Mouse (Mus musculus): ENCODE results near the gene Slx1b. TPM values are rescaled to one million over a fixed set of nuclear protein-coding genes. Genes with fewer than 3 reads are reported as not detected.

The Slx1b gene
- polyA plus RNA-seq, 1 experiment from 2014 or later, result 10.3 TPM

DNA sequence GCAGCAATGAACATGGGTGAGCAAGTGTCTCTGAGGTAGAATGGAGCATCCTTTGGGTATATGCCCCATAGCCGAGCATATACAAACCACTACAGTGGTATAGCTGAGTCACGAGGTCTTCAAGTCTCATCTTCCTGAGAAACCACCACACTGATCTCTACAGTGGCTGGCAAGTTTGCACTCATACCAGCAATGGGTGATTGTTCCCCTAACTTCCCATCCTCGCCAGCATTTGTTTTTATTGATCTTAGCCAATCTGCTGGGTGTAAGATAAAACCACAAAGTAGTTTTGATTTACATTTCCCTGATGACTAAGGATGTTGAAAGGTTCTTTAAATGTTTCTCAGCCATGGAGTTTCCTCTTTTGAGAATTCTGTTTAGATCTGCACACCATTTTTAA, 29.5 kb upstream of the Slx1b start:
- DNase-seq (ENCODE audit: low spot score, missing footprints), result no peak
- ATAC-seq (ENCODE audit: low FRiP score), result no peak
- H3K27ac ChIP-seq (ENCODE audit: low read depth, low read length), result no peak overlapping the region
- H3K36me3 ChIP-seq (ENCODE audit: control insufficient read depth, insufficient read depth, low read length), result no peaks in the 10 kb centered on the region
- H3K27me3 ChIP-seq (ENCODE audit: control insufficient read depth, insufficient read depth, low read length), result no peaks in the 10 kb centered on the region
- no peaks in the 10 kb centered on the region for H3K4me1 ChIP-seq (ENCODE audit: control insufficient read depth, insufficient read depth, low read length)
- no peak overlapping the region for H3K4me2 ChIP-seq
- H3K9ac ChIP-seq (ENCODE audit: low read length), result no peak overlapping the region
- WGBS, result 79% methylated on average over 3 of the region's 3 CpGs
- no peaks in the 10 kb centered on the region for H3K9me3 ChIP-seq (ENCODE audit: control insufficient read depth, low read length)
- H3K4me3 ChIP-seq (ENCODE audit: low read depth, low read length), result no peak overlapping the region

DNA sequence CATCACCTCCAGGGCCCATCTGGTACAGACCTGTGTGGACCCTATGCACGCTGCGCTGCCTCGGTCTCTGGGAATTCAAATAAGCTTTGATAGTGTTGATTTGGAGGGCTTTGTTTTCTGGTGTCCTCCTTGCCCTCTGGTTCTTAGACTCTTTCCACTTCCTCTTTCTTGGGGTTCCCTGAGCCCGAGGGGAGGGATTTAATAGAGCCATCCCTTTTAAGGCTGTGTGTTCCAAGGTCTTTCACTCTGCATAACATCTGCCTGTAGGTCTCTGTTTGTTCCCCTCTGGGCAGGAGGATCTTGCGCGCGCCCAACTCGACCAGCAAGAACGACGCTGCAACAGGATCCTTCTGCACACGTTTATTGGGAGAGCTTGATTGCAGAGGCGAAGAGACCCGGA, 26.1 kb upstream of the Slx1b start:
- WGBS, result 92% methylated on average over 13 of the region's 13 CpGs
- no peaks in the 10 kb centered on the region for H3K27me3 ChIP-seq (ENCODE audit: control insufficient read depth, insufficient read depth, low read length)

GRCm38 (mm10) chr7:126718787-126719337, 23.3 kb upstream of the Slx1b start:
- H3K4me1 ChIP-seq (ENCODE audit: control insufficient read depth, insufficient read depth, low read length), result no peaks in the 10 kb centered on the region
- ATAC-seq (ENCODE audit: low FRiP score) (no peak), DNase-seq (ENCODE audit: low spot score, missing footprints) (no peak)
- no peak overlapping the region for H3K4me2 ChIP-seq
- H3K9me3 ChIP-seq (ENCODE audit: control insufficient read depth, low read length), result no peaks in the 10 kb centered on the region
- no peaks in the 10 kb centered on the region for H3K27me3 ChIP-seq (ENCODE audit: control insufficient read depth, insufficient read depth, low read length)
- H3K9ac ChIP-seq (ENCODE audit: low read length), result no peak overlapping the region
- no peak overlapping the region for H3K4me3 ChIP-seq (ENCODE audit: low read depth, low read length)
- H3K27ac ChIP-seq (ENCODE audit: low read depth, low read length), result no peak overlapping the region
- WGBS, result 94% methylated on average over 5 of the region's 5 CpGs
- no peaks in the 10 kb centered on the region for H3K36me3 ChIP-seq (ENCODE audit: control insufficient read depth, insufficient read depth, low read length)

More for the DNA sequence above, 26.1 kb upstream of the Slx1b start:
- Histone ChIP-seq H3K4me2 (no peak overlapping the region), H3K4me3 (ENCODE audit: low read depth, low read length) (no peak overlapping the region), H3K36me3 (ENCODE audit: control insufficient read depth, insufficient read depth, low read length) (no peaks in the 10 kb centered on the region), H3K4me1 (ENCODE audit: control insufficient read depth, insufficient read depth, low read length) (no peaks in the 10 kb centered on the region), H3K9me3 (ENCODE audit: control insufficient read depth, low read length) (no peaks in the 10 kb centered on the region), H3K27ac (ENCODE audit: low read depth, low read length) (no peak overlapping the region), H3K9ac (ENCODE audit: low read length) (no peak overlapping the region)
- no peak for ATAC-seq (ENCODE audit: low FRiP score)
- DNase-seq (ENCODE audit: low spot score, missing footprints), result no peak

- ATAC-seq (ENCODE audit: low FRiP score) (no peak), DNase-seq (ENCODE audit: low spot score, missing footprints) (no peak)
- Histone ChIP-seq H3K27ac (ENCODE audit: low read depth, low read length) (no peak overlapping the region), H3K4me2 (no peak overlapping the region), H3K27me3 (ENCODE audit: control insufficient read depth, insufficient read depth, low read length) (no peaks in the 10 kb centered on the region), H3K9ac (ENCODE audit: low read length) (no peak overlapping the region), H3K36me3 (ENCODE audit: control insufficient read depth, insufficient read depth, low read length) (no peaks in the 10 kb centered on the region), H3K4me1 (ENCODE audit: control insufficient read depth, insufficient read depth, low read length) (no peaks in the 10 kb centered on the region), H3K9me3 (ENCODE audit: control insufficient read depth, low read length) (no peaks in the 10 kb centered on the region), H3K4me3 (ENCODE audit: low read depth, low read length) (no peak overlapping the region)
- WGBS, result 88% methylated on average over 3 of the region's 3 CpGs
Observed at GRCm38 (mm10) chr7:126717566-126717965, 22.0 kb upstream of the Slx1b start.

DNA sequence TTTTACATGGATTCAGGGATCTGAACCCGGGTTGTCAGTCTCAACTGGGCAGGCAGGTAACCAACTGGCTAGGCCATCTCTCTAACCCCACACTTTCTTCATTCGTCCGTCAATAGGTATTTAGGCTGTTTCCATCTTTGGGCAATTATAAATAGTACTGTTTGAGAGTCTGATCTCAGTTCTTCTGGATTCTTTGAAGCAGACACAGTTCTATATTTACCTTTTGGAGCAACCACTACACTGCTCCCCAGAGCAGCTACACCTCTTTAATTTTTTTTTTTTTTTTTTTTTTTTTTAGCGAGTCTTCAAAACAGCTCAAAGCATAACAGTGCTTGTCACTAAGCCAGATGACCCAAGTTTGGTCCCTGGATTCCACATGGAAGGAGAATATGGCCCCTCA, 20.1 kb upstream of the Slx1b start:
- no peaks in the 10 kb centered on the region for H3K4me1 ChIP-seq (ENCODE audit: control insufficient read depth, insufficient read depth, low read length)
- WGBS, result 85% methylated on average over 4 of the region's 4 CpGs
- H3K27me3 ChIP-seq (ENCODE audit: control insufficient read depth, insufficient read depth, low read length), result no peaks in the 10 kb centered on the region
- no peak for DNase-seq (ENCODE audit: low spot score, missing footprints)
- no peak for ATAC-seq (ENCODE audit: low FRiP score)
- H3K9ac ChIP-seq (ENCODE audit: low read length), result no peak overlapping the region
- no peak overlapping the region for H3K4me2 ChIP-seq
- H3K27ac ChIP-seq (ENCODE audit: low read depth, low read length), result no peak overlapping the region
- no peak overlapping the region for H3K4me3 ChIP-seq (ENCODE audit: low read depth, low read length)
- no peaks in the 10 kb centered on the region for H3K9me3 ChIP-seq (ENCODE audit: control insufficient read depth, low read length)
- H3K36me3 ChIP-seq (ENCODE audit: control insufficient read depth, insufficient read depth, low read length), result no peaks in the 10 kb centered on the region

GRCm38 (mm10) chr7:126711910-126712309, 16.3 kb upstream of the Slx1b start:
- Histone ChIP-seq H3K4me1 (ENCODE audit: control insufficient read depth, insufficient read depth, low read length) (no peaks in the 10 kb centered on the region), H3K4me3 (ENCODE audit: low read depth, low read length) (no peak overlapping the region), H3K27me3 (ENCODE audit: control insufficient read depth, insufficient read depth, low read length) (no peaks in the 10 kb centered on the region), H3K9ac (ENCODE audit: low read length) (no peak overlapping the region), H3K36me3 (ENCODE audit: control insufficient read depth, insufficient read depth, low read length) (no peaks in the 10 kb centered on the region), H3K27ac (ENCODE audit: low read depth, low read length) (no peak overlapping the region), H3K4me2 (no peak overlapping the region), H3K9me3 (ENCODE audit: control insufficient read depth, low read length) (no peaks in the 10 kb centered on the region)
- DNase-seq (ENCODE audit: low spot score, missing footprints) (no peak), ATAC-seq (ENCODE audit: low FRiP score) (no peak)
- WGBS, result 78% methylated on average over 3 of the region's 3 CpGs

GRCm38 (mm10) chr7:126710266-126710665, 14.7 kb upstream of the Slx1b start:
- H3K4me1 ChIP-seq (ENCODE audit: control insufficient read depth, insufficient read depth, low read length), result 0 out of 2 replicates have a peak, but pooled peaks cover 1% of the 10 kb centered on the region
- peaks cover under 1% of the 10 kb centered on the region; the same call in 1 of the 2 replicates for H3K27me3 ChIP-seq (ENCODE audit: control insufficient read depth, insufficient read depth, low read length)
- DNase-seq (ENCODE audit: low spot score, missing footprints) (no peak), ATAC-seq (ENCODE audit: low FRiP score) (no peak)
- no peaks in the 10 kb centered on the region for H3K9me3 ChIP-seq (ENCODE audit: control insufficient read depth, low read length)
- H3K4me2 ChIP-seq, result no peak overlapping the region
- WGBS, result 86% methylated on average over 4 of the region's 4 CpGs
- H3K4me3 ChIP-seq (ENCODE audit: low read depth, low read length), result no peak overlapping the region
- no peaks in the 10 kb centered on the region for H3K36me3 ChIP-seq (ENCODE audit: control insufficient read depth, insufficient read depth, low read length)
- no peak overlapping the region for H3K27ac ChIP-seq (ENCODE audit: low read depth, low read length)
- no peak overlapping the region for H3K9ac ChIP-seq (ENCODE audit: low read length)

DNA sequence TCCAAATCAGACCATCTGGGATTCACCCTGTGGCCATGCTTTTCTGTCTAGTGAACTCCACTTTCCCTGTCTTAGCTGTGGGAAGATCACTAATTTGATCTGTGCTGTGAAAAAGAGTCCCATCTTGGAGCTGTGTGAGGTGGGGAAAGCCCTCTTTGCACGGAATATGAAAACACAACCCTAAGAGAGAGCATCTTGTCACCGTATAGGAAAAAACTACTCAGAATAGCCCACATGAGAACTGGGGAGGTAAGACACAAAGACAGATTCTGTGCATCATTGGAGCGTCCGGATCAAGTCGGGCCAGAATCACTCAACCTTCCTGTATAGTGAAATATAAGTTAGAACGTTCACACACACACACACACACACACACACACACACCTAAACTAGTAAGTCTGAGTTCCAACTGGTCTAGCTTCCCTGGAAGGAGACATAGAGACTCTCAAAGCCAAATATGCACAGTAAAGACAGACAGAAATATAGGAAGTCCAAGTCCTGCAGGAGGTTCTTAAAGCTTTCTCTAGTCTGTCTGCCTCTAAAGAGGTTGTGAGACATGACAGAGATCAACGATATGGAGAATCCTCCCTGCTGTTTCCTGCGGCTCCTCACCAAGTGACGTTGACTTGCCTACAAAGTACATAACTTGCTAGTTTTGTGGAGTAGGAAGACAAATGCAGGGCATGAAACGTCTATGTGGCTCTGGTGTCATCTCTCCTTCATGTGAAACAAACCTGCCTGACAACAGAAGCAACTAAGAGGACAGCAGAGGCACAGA, 12.8 kb upstream of the Slx1b start:
- no peaks in the 10 kb centered on the region for H3K9me3 ChIP-seq (ENCODE audit: control insufficient read depth, low read length)
- 0 out of 2 replicates have a peak, but pooled peaks cover 5% of the 10 kb centered on the region for H3K4me1 ChIP-seq (ENCODE audit: control insufficient read depth, insufficient read depth, low read length)
- H3K36me3 ChIP-seq (ENCODE audit: control insufficient read depth, insufficient read depth, low read length), result no peaks in the 10 kb centered on the region
- 81% methylated on average over 10 of the region's 10 CpGs for WGBS
- DNase-seq (ENCODE audit: low spot score, missing footprints), result no peak
- no peak overlapping the region for H3K27ac ChIP-seq (ENCODE audit: low read depth, low read length)
- no peak overlapping the region for H3K4me3 ChIP-seq (ENCODE audit: low read depth, low read length)
- no peak for ATAC-seq (ENCODE audit: low FRiP score)
- no peak overlapping the region for H3K9ac ChIP-seq (ENCODE audit: low read length)
- peaks cover 6% of the 10 kb centered on the region; the same call in 1 of the 2 replicates for H3K27me3 ChIP-seq (ENCODE audit: control insufficient read depth, insufficient read depth, low read length)
- H3K4me2 ChIP-seq, result no peak overlapping the region

DNA sequence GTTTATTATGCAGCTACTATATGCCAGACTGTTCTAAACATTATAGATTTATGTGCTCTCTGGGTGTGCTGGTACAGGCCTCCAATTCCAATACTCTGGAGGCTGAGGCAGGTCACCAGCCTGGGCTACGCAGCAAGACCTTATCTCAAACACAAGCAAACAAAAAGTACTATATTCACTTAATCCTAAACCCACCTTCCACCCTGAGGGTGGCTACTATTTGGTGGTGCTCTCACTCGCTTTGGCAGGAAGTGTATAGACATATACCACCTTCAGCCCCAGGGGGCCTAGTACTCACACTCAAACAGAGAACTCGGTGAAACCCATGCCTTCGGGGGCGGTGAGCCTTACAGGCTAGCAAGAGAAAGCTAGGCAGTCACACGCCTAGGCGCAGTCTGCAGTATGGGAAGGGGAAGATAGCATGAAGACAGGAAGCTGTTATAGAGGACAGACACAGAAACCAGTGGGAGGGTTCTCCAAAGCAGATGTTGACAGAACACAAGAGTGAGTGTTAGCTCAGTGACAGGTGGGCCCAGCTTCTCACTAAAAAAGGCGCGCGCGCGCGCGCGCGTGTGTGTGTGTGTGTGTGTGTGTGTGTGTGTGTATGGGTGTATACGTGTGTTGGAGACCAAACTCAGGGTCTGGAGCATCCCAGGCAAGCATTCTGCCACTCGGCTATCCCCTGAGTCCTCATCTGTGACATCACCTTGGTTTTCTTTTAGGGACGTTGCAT, 12.0 kb upstream of the Slx1b start, which contains the start of gene Coro1a:
Coro1a (minus strand) TSS at position 346 of the 733 bp plus-strand sequence.
- Histone ChIP-seq H3K27ac (ENCODE audit: low read depth, low read length) (no peak within 1 kb of the TSS), H3K4me2 (no peak within 1 kb of the TSS), H3K9ac (ENCODE audit: low read length) (no peak within 1 kb of the TSS), H3K4me3 (ENCODE audit: low read depth, low read length) (no peak within 1 kb of the TSS), H3K36me3 (ENCODE audit: control insufficient read depth, insufficient read depth, low read length) (no peaks in the 10 kb centered on the region), H3K27me3 (ENCODE audit: control insufficient read depth, insufficient read depth, low read length) (peaks cover 11% of the 10 kb centered on the region), H3K9me3 (ENCODE audit: control insufficient read depth, low read length) (no peaks in the 10 kb centered on the region), H3K4me1 (ENCODE audit: control insufficient read depth, insufficient read depth, low read length) (0 out of 2 replicates have a peak, but pooled peaks cover 6% of the 10 kb centered on the region)
- ATAC-seq (ENCODE audit: low FRiP score) (no peak), DNase-seq (ENCODE audit: low spot score, missing footprints) (no peak)
- 90% methylated on average over 19 of the region's 19 CpGs for WGBS
